Mouse (Mus musculus) spleen, adult 2 months (tissue): ENCODE measurements around the gene Socs1. TPM values are rescaled to one million over a fixed set of nuclear protein-coding genes. Genes with fewer than 3 reads are reported as not detected.

Source experiments
- DNase-seq, 2 experiments: peaks; one replicate each; pipeline versions ENCODE4 v3.0.0 to v3.0.0-alpha.2; 2012 to 2021; ENCODE audit warnings: low spot score in 2 of 2, low read depth in 1 of 2
- H3K27ac ChIP-seq: fragments of 200-500 bp; 2 replicates; pipeline ENCODE4 v1.5.1; 2012; ENCODE audit warnings: low read length, inconsistent platforms; ENCODE audit not compliant: insufficient read depth
- H3K27me3 ChIP-seq: fragments of 200-500 bp; 2 replicates; pipeline ENCODE4 v1.6.1; 2012; ENCODE audit warnings: mild to moderate bottlenecking, moderate library complexity, low read length, inconsistent platforms; ENCODE audit not compliant: control insufficient read depth, insufficient read depth
- H3K36me3 ChIP-seq: fragments of 200-500 bp; 2 replicates; pipeline ENCODE4 v1.6.1; 2012; ENCODE audit warnings: mild to moderate bottlenecking, low read length, inconsistent platforms; ENCODE audit not compliant: control insufficient read depth, insufficient read depth
- H3K4me1 ChIP-seq: fragments of 200-500 bp; 2 replicates; pipeline ENCODE4 v1.6.1; 2011; ENCODE audit warnings: inconsistent platforms; ENCODE audit not compliant: control insufficient read depth, insufficient read depth, insufficient read length
- H3K4me3 ChIP-seq: fragments of 200-500 bp; 2 replicates; pipeline ENCODE4 v1.5.1; 2011; ENCODE audit warnings: mild to moderate bottlenecking, inconsistent platforms; ENCODE audit not compliant: insufficient read depth, insufficient read length; ENCODE audit errors: extremely low read depth
- CTCF ChIP-seq: fragments of 200-500 bp; IDR thresholded peaks from 2 replicates; pipeline ENCODE4 v1.5.1; 2011; ENCODE audit warnings: mild to moderate bottlenecking, inconsistent platforms; ENCODE audit not compliant: insufficient read depth, insufficient read length, insufficient replicate concordance; ENCODE audit errors: extremely low read depth
- POLR2A ChIP-seq: fragments of 200-500 bp; IDR thresholded peaks from 2 replicates; pipeline ENCODE4 v1.6.1; 2011; ENCODE audit warnings: low read depth, low read length, inconsistent platforms
- WGBS: fragments of 180-500 bp; shearing (Covaris S2); methylation state at CpG from one replicate; pipeline ENCODE4 v1.1.7; 2018; 5-methylcytosine and 5-hydroxymethylcytosine counted together
- polyA plus RNA-seq: library from polyadenylated mRNA; depleted of rRNA; stranded (reverse); fragments of >200 nt; gene quantifications from 2 replicates; pipeline ENCODE4 v1.2.3, GENCODE M21; 2012

The Socs1 gene
- polyA plus RNA-seq, 1 experiment = 14.0 TPM

GRCm38 (mm10) chr16:10782377-10783151 is 2.8 kb downstream of the Socs1 start:
- Histone ChIP-seq H3K4me1 (peaks cover 20% of the 10 kb centered on the region), H3K36me3 (no peaks in the 10 kb centered on the region), H3K27me3 (no peaks in the 10 kb centered on the region), H3K27ac (no peak overlapping the region), H3K4me3 (no peak overlapping the region)
- no peak for DNase-seq
- TF ChIP-seq CTCF = no peak
- no peak for TF ChIP-seq POLR2A
- WGBS = 44% methylated on average over 6 of the region's 6 CpGs

GRCm38 (mm10) chr16:10781862-10782371 is 3.4 kb downstream of the Socs1 start:
- peaks cover 16% of the 10 kb centered on the region for H3K4me1 ChIP-seq
- DNase-seq = no peak
- WGBS = 61% methylated on average over 9 of the region's 9 CpGs
- H3K27ac ChIP-seq = no peak overlapping the region
- H3K27me3 ChIP-seq = no peaks in the 10 kb centered on the region
- no peaks in the 10 kb centered on the region for H3K36me3 ChIP-seq
- H3K4me3 ChIP-seq = no peak overlapping the region
- no peak for TF ChIP-seq POLR2A
- TF ChIP-seq CTCF = no peak

GRCm38 (mm10) chr16:10780631-10781120 is 4.7 kb downstream of the Socs1 start:
- no peaks in the 10 kb centered on the region for H3K27me3 ChIP-seq
- no peak overlapping the region for H3K4me3 ChIP-seq
- 78% methylated on average over 5 of the region's 5 CpGs for WGBS
- peaks cover 11% of the 10 kb centered on the region for H3K4me1 ChIP-seq
- no peak overlapping the region for H3K27ac ChIP-seq
- no peaks in the 10 kb centered on the region for H3K36me3 ChIP-seq
- no peak for DNase-seq
- TF ChIP-seq CTCF = no peak
- no peak for TF ChIP-seq POLR2A

- DNase-seq = no peak
- 77% methylated on average over 5 of the region's 5 CpGs for WGBS
- Histone ChIP-seq H3K27me3 (no peaks in the 10 kb centered on the region), H3K4me1 (peaks cover 10% of the 10 kb centered on the region; the same call in 1 of the 2 replicates), H3K4me3 (no peak overlapping the region), H3K36me3 (no peaks in the 10 kb centered on the region), H3K27ac (no peak overlapping the region)
- TF ChIP-seq CTCF (no peak), POLR2A (no peak)
These were observed 7.7 kb downstream of the Socs1 start for GRCm38 (mm10) chr16:10777579-10778160.

GRCm38 (mm10) chr16:10776322-10776721 is 9.0 kb downstream of the Socs1 start:
- TF ChIP-seq CTCF (no peak), POLR2A (no peak)
- H3K4me3 ChIP-seq = no peak overlapping the region
- no peak for DNase-seq
- H3K27me3 ChIP-seq = no peaks in the 10 kb centered on the region
- WGBS = 83% methylated on average over 7 of the region's 7 CpGs
- peaks cover 17% of the 10 kb centered on the region for H3K4me1 ChIP-seq
- H3K27ac ChIP-seq = no peak overlapping the region
- H3K36me3 ChIP-seq = no peaks in the 10 kb centered on the region

- no peak overlapping the region for H3K4me3 ChIP-seq
- H3K27me3 ChIP-seq = no peaks in the 10 kb centered on the region
- peaks cover 30% of the 10 kb centered on the region for H3K4me1 ChIP-seq
- H3K36me3 ChIP-seq = no peaks in the 10 kb centered on the region
- DNase-seq = no peak
- TF ChIP-seq CTCF (no peak), POLR2A (no peak)
- 49% methylated on average over 4 of the region's 4 CpGs for WGBS
- peak overlapping the region; percentile 49 for H3K27ac ChIP-seq
These were observed 10.6 kb downstream of the Socs1 start for GRCm38 (mm10) chr16:10774726-10775125.
